8 mouse cellular contexts compared by ENCODE assay signal in the genomic region with DNA sequence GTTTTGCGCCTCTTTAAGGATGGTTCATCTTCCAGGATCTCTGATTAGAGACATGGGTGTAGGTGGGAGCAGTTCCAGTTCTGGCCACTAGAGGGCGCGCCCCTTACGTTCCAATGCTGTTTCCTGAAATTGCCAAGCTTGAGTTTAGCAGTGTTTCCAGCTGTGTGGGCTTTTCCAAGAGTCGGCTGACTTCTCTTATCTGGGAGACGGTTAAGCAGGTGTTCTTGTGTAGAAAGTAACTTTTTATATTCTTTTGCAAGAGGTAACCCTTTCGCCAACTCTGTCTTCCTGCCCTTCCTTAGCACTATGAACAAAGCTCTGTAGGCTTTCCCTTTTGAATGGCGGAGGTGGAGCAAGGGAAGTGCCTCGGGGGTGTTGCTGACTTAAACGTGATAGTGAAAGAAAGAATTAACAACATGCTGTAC. TPM values are rescaled to one million over a fixed set of nuclear protein-coding genes. Genes with fewer than 3 reads are reported as not detected.
DNase-seq lines count a peak whose midpoint lies in the region; ATAC-seq and TF ChIP-seq lines count a peak whose summit lies in the region.

No protein-coding gene starts in this region.

- 12% methylated on average over 10 of the region's 10 CpGs for WGBS in limb, embryonic 14.5 days
- 10% methylated on average over 10 of the region's 10 CpGs for WGBS in midbrain, embryonic 16.5 days

- peak; percentile 88 for TF ChIP-seq CTCF in embryonic fibroblast, embryonic 13.5 days (IDR thresholded peaks at IDR 0.05; ENCODE audit: borderline replicate concordance, insufficient read depth, low read length)

- TF ChIP-seq POLR2A in embryonic fibroblast, embryonic 13.5 days (IDR thresholded peaks at IDR 0.05; ENCODE audit: low read depth, low read length): no peak
- no peak for TF ChIP-seq POLR2A in limb, embryonic 14.5 days (IDR thresholded peaks at IDR 0.05; ENCODE audit: borderline replicate concordance, extremely low read depth, insufficient read depth, insufficient read length)

- 0 out of 2 replicates have a peak overlapping the region, but pooled peaks have one; percentile 4 for H3K9ac ChIP-seq in limb, embryonic 14.5 days (ENCODE audit: low read depth, low read length, severe bottlenecking)
- H3K9ac ChIP-seq in midbrain, embryonic 16.5 days (ENCODE audit: low read depth, low read length): no peak overlapping the region

- peak overlapping the region; percentile 51 for H3K4me2 ChIP-seq in limb, embryonic 14.5 days (replicated peaks; ENCODE audit: low read depth, low read length, severe bottlenecking)
- H3K4me2 ChIP-seq in midbrain, embryonic 16.5 days (ENCODE audit: low read length): peak overlapping the region; percentile 33

- peaks cover 27% of the 10 kb centered on the region for H3K36me3 ChIP-seq in limb, embryonic 14.5 days (ENCODE audit: control insufficient read depth, insufficient read depth, low read length)
- H3K36me3 ChIP-seq in midbrain, embryonic 16.5 days (ENCODE audit: control insufficient read depth, insufficient read depth, low read length): peaks cover 13% of the 10 kb centered on the region

- H3K27ac ChIP-seq in embryonic fibroblast, embryonic 13.5 days (ENCODE audit: insufficient read depth, low read length): no peak overlapping the region
- no peak overlapping the region for H3K27ac ChIP-seq in limb, embryonic 14.5 days (replicated peaks; ENCODE audit: low read depth, low read length)
- H3K27ac ChIP-seq in midbrain, embryonic 16.5 days (ENCODE audit: low read length): no peak overlapping the region

- H3K4me1 ChIP-seq in embryonic fibroblast, embryonic 13.5 days (ENCODE audit: control insufficient read depth, insufficient read depth, low read length): no peaks in the 10 kb centered on the region
- 0 out of 2 replicates have a peak, but pooled peaks cover 5% of the 10 kb centered on the region for H3K4me1 ChIP-seq in limb, embryonic 14.5 days (ENCODE audit: control insufficient read depth, insufficient read depth, low read length)
- H3K4me1 ChIP-seq in midbrain, embryonic 16.5 days (ENCODE audit: control insufficient read depth, insufficient read depth, low read length): no peaks in the 10 kb centered on the region

- H3K9me3 ChIP-seq in limb, embryonic 14.5 days (ENCODE audit: control insufficient read depth, low read length): no peaks in the 10 kb centered on the region
- H3K9me3 ChIP-seq in midbrain, embryonic 16.5 days (replicated peaks; ENCODE audit: control insufficient read depth, low read length, poor library complexity, severe bottlenecking): no peaks in the 10 kb centered on the region

- peak; percentile 47; the same call in 1 of the 2 replicates for ATAC-seq in limb, embryonic 14.5 days (ENCODE audit: low FRiP score, low read depth)
- ATAC-seq in midbrain, embryonic 16.5 days: peak; percentile 64; the same call in 1 of the 2 replicates

- no peak overlapping the region for H3K4me3 ChIP-seq in embryonic fibroblast, embryonic 13.5 days (ENCODE audit: insufficient read depth, low read length)
- H3K4me3 ChIP-seq in limb, embryonic 14.5 days (replicated peaks; ENCODE audit: low read length): peak overlapping the region; percentile 24
- H3K4me3 ChIP-seq in midbrain, embryonic 16.5 days (ENCODE audit: low read depth, low read length): no peak overlapping the region

- no peaks in the 10 kb centered on the region for H3K27me3 ChIP-seq in limb, embryonic 14.5 days (ENCODE audit: control insufficient read depth, insufficient read depth, low read length)
- H3K27me3 ChIP-seq in midbrain, embryonic 16.5 days (ENCODE audit: control insufficient read depth, insufficient read depth, low read depth, low read length): no peaks in the 10 kb centered on the region; the same call in 1 of the 2 replicates

- DNase-seq in CD4-positive helper T cell, adult 2 months (ENCODE audit: low read depth, low spot score): peak; percentile 74
- DNase-seq in brain, adult 2 months (ENCODE audit: low read depth, low spot score): peak; percentile 90
- peak; percentile 33 to 68 for DNase-seq in heart, adult 9 months (ENCODE audit: low spot score in 2 of 2)
- DNase-seq in kidney, adult 9 months: peak; percentile 80
- DNase-seq in limb, embryonic 14.5 days (ENCODE audit: low spot score): peak; percentile 88
- peak; percentile 59 to 80 for DNase-seq in spleen, postnatal 10 days (ENCODE audit: low spot score in 2 of 2)

RNA-seq across cellular contexts. Expression of a gene that starts 13.9 kb away (rescaled TPM):
- polyA plus RNA-seq in embryonic fibroblast, embryonic 13.5 days (2011; ENCODE audit: insufficient read length, low read depth, missing spikeins): 69.1 and 83.5 TPM in 2 replicates
- 119 and 163 TPM in 2 replicates for polyA plus RNA-seq in limb, embryonic 14.5 days (2012; rRNA removed)
- polyA plus RNA-seq in limb, embryonic 14.5 days (2014; fragmentation: Nextera tagmentation; extraction: Ambion mirVana): 92.9 and 93.5 TPM in 2 replicates
- 85.6 and 89.8 TPM in 2 replicates for polyA plus RNA-seq in midbrain, embryonic 16.5 days (2015; fragmentation: Nextera tagmentation; extraction: Ambion mirVana)
